ENCODE assay signal across 9 mouse cellular contexts in genomic region chr1:73996209-73996608, GRCm38 (mm10).
DNase-seq lines count a peak whose midpoint lies in the region; ATAC-seq and TF ChIP-seq lines count a peak whose summit lies in the region.
"Had no signal": no experiment of that assay in that cellular context is flagged by ENCODE, and none has a peak within 500 bp of the region (broad histone marks: within the 10 kb centered on the region; RNA-seq: fewer than 3 reads in every experiment).

No protein-coding gene starts in this region.

- no peaks in the 10 kb centered on the region for H3K4me1 ChIP-seq in forebrain, postnatal 0 days (ENCODE audit: insufficient read depth)
- H3K4me1 ChIP-seq in forebrain, embryonic 16.5 days (replicated peaks; ENCODE audit: control insufficient read depth, insufficient read depth, low read length), result peaks cover 5% of the 10 kb centered on the region; the same call in 1 of the 2 replicates
- H3K4me1 ChIP-seq in lung, adult 2 months (ENCODE audit: control insufficient read depth, insufficient read depth, low read length), result peaks cover 40% of the 10 kb centered on the region
- peaks cover 12% of the 10 kb centered on the region; the same call in 1 of the 2 replicates for H3K4me1 ChIP-seq in small intestine, adult 2 months (ENCODE audit: control insufficient read depth, insufficient read depth, insufficient read length, low read length)

- peak; percentile 48 for DNase-seq in forebrain, postnatal 0 days
- peak; percentile 68 for DNase-seq in 3134 (ENCODE audit: extremely low read depth, insufficient read length, low spot score)
- DNase-seq in R1 (ENCODE audit: low read depth, low spot score), result peak; percentile 67
- DNase-seq in embryo, embryonic 10.5 days (ENCODE audit: low spot score), result peak; percentile 81
- peak; percentile 83 for DNase-seq in heart, postnatal 36 days
- peak; percentile 73 for DNase-seq in lung, adult 2 months

- no peaks in the 10 kb centered on the region for H3K27me3 ChIP-seq in forebrain, postnatal 0 days (ENCODE audit: insufficient read depth, low read length)
- no peaks in the 10 kb centered on the region for H3K27me3 ChIP-seq in forebrain, embryonic 16.5 days (replicated peaks; ENCODE audit: control insufficient read depth, insufficient read depth, low read length)
- no peaks in the 10 kb centered on the region for H3K27me3 ChIP-seq in small intestine, adult 2 months (ENCODE audit: control insufficient read depth, insufficient read depth, low read length)
- H3K27me3 ChIP-seq: midbrain, embryonic 12.5 days had no signal

- H3K9me3 ChIP-seq in forebrain, postnatal 0 days (ENCODE audit: low read length), result no peaks in the 10 kb centered on the region
- no peaks in the 10 kb centered on the region for H3K9me3 ChIP-seq in forebrain, embryonic 16.5 days (ENCODE audit: control insufficient read depth, low read length)
- H3K9me3 ChIP-seq: midbrain, embryonic 12.5 days had no signal

- no peak overlapping the region for H3K4me2 ChIP-seq in forebrain, postnatal 0 days (ENCODE audit: low read depth)
- no peak overlapping the region for H3K4me2 ChIP-seq in forebrain, embryonic 16.5 days (ENCODE audit: low read length)
- H3K4me2 ChIP-seq: midbrain, embryonic 12.5 days had no signal

- H3K36me3 ChIP-seq in forebrain, postnatal 0 days (ENCODE audit: insufficient read depth), result no peaks in the 10 kb centered on the region
- no peaks in the 10 kb centered on the region for H3K36me3 ChIP-seq in forebrain, embryonic 16.5 days (ENCODE audit: control insufficient read depth, insufficient read depth)
- no peaks in the 10 kb centered on the region; the same call in 1 of the 2 replicates for H3K36me3 ChIP-seq in small intestine, adult 2 months (ENCODE audit: control insufficient read depth, insufficient read depth, low read length)
- H3K36me3 ChIP-seq: midbrain, embryonic 12.5 days had no signal

- 47% methylated on average over 2 of the region's 2 CpGs for WGBS in forebrain, postnatal 0 days
- 53% methylated on average over 2 of the region's 2 CpGs for WGBS in forebrain, embryonic 16.5 days
- 28% methylated on average over 2 of the region's 2 CpGs for WGBS in lung, adult 2 months
- 41% methylated on average over 2 of the region's 2 CpGs for WGBS in small intestine, adult 2 months

- ATAC-seq in forebrain, postnatal 0 days, result no peak; the same call in 1 of the 2 replicates
- ATAC-seq in forebrain, embryonic 16.5 days, result no peak

- no peak overlapping the region for H3K4me3 ChIP-seq in forebrain, postnatal 0 days (ENCODE audit: low read depth, low read length)
- no peak overlapping the region for H3K4me3 ChIP-seq in forebrain, embryonic 16.5 days (replicated peaks; ENCODE audit: low read length)
- H3K4me3 ChIP-seq in lung, adult 2 months (replicated peaks; ENCODE audit: extremely low read depth, low read depth, low read length), result no peak overlapping the region
- no peak overlapping the region for H3K4me3 ChIP-seq in small intestine, adult 2 months (ENCODE audit: low read depth, low read length)
- H3K4me3 ChIP-seq: midbrain, embryonic 12.5 days had no signal

- TF ChIP-seq POLR2A in lung, adult 2 months (IDR thresholded peaks at IDR 0.05; ENCODE audit: borderline replicate concordance, extremely low read depth, low read depth, low read length), result no peak
- TF ChIP-seq POLR2A in small intestine, adult 2 months (IDR thresholded peaks at IDR 0.05; ENCODE audit: low read depth, low read length), result no peak

- no peak overlapping the region for H3K27ac ChIP-seq in forebrain, postnatal 0 days (ENCODE audit: low read depth, low read length)
- no peak overlapping the region for H3K27ac ChIP-seq in forebrain, embryonic 16.5 days (ENCODE audit: low read length)
- no peak overlapping the region for H3K27ac ChIP-seq in small intestine, adult 2 months (ENCODE audit: insufficient read depth, low read depth, low read length)
- H3K27ac ChIP-seq: midbrain, embryonic 12.5 days had no signal

- H3K9ac ChIP-seq in forebrain, postnatal 0 days, result no peak overlapping the region
- no peak overlapping the region for H3K9ac ChIP-seq in forebrain, embryonic 16.5 days (replicated peaks; ENCODE audit: low read depth, low read length)
- H3K9ac ChIP-seq: midbrain, embryonic 12.5 days had no signal

- intact Hi-C loops in heart, postnatal 36 days (cut with DNase I), result no loop called here

- peak; percentile 69 for TF ChIP-seq CTCF in forebrain, postnatal 0 days (IDR thresholded peaks at IDR 0.05; ENCODE audit: low read depth)
- peak; percentile 75 for TF ChIP-seq CTCF in lung, adult 2 months (IDR thresholded peaks at IDR 0.05; ENCODE audit: insufficient read depth, low read length)
- TF ChIP-seq CTCF in small intestine, adult 2 months (IDR thresholded peaks at IDR 0.05; ENCODE audit: extremely low read depth, insufficient read length, insufficient replicate concordance, low read depth, low read length), result peak; percentile 49; the same call in 1 of the 2 replicates
